Mouse (Mus musculus): ENCODE results near the gene Polr3f. TPM values are rescaled to one million over a fixed set of nuclear protein-coding genes. Genes with fewer than 3 reads are reported as not detected.

Polr3f gene
- total RNA-seq, 2 experiments from 2014 or later: 11.4 to 20.5 TPM

DNA sequence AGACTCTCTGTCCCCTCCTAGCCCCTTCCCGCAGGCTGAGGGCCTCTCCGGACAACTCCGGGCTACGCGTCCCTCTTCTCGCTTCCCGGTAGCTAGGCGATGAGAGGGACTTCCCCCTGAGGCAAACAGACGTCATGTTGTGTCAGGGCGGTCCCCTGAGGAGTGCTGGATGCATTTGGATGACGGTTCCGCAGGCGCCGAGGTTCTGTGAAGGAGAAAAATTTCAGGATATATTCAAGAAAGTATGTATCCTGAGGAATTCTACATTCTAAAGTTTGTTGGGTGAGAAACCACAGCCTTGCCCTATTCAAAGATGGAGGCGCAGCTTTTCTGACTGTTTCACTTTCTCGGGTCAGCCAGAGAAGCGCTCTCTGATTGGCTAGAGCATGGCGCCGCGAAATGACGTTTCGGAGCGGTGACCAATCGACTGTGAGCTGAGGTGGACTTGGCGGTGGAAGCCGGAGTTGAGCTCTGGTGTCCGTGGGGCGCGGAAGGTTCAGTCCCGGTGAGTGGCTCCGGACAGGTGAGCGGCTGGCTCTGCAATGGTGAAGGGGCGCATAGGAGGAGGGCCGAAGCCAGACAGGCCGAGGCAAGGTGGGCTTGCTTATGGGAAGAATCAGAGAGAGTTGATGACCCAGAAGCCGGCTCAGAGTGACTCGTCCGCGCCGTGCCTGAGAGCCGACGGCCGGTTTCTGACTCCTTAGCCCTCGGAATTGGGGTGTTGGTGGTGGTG lies 28.5 kb downstream of the Polr3f start, which contains the start of gene Sec23b:
Gene Sec23b, plus strand, starts transcription at position 410 of the 733 bp plus-strand sequence.
- peak; percentile 92 for ATAC-seq (ENCODE audit: poor library complexity, severe bottlenecking)

DNA sequence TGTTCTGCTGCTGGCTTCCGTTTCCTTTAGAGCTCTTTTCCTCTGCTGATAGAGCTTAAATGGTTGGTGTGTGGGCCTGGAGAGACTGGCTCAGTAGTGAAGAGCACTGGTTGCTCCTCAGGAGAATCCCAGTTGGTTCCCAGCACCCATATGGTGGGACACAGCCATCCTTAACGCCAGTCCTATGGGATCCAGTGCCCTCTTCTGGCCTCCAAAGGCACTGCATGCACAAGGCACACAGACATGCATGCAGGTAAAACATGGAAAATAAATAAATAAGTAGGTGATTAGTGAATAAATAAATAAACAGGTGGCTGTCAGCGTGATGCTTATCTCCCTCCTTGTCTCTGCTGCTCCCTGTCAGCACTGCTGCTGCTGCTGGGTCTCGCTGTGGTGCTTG lies 61.2 kb downstream of the Polr3f start:
- no peak for ATAC-seq (ENCODE audit: poor library complexity, severe bottlenecking)

Other genes with a start within 250 kb of the Polr3f start
- gene Ovol2, start 195.6 kb upstream of the Polr3f start, total RNA-seq (2015): not detected in 2 replicates
- gene Ovol2, start 195.6 kb upstream of the Polr3f start, total RNA-seq (2017): not detected in 2 replicates
- 36.6 and 44.1 TPM in 2 replicates for gene Kat14, start 158.7 kb upstream of the Polr3f start, total RNA-seq (2015)
- 22.0 and 24.2 TPM in 2 replicates for gene Kat14, start 158.7 kb upstream of the Polr3f start, total RNA-seq (2017)
- not detected in 2 replicates for gene Pet117, start 158.7 kb upstream of the Polr3f start, total RNA-seq (2015)
- not detected in 2 replicates for gene Pet117, start 158.7 kb upstream of the Polr3f start, total RNA-seq (2017)
- 0.09 TPM in 1 of 2 replicates, not detected in the other for gene Dzank1, start 304 bp upstream of the Polr3f start, total RNA-seq (2015)
- gene Dzank1, start 304 bp upstream of the Polr3f start, total RNA-seq (2017): not detected in 2 replicates
- 7.6 and 10.9 TPM in 2 replicates for gene Rbbp9, start 23.2 kb downstream of the Polr3f start, total RNA-seq (2015)
- gene Rbbp9, start 23.2 kb downstream of the Polr3f start, total RNA-seq (2017): 4.5 and 8.0 TPM in 2 replicates
- 26.6 and 36.8 TPM in 2 replicates for gene Sec23b, start 28.5 kb downstream of the Polr3f start, total RNA-seq (2015)
- 79.4 and 84.4 TPM in 2 replicates for gene Sec23b, start 28.5 kb downstream of the Polr3f start, total RNA-seq (2017)
- gene Smim26, start 66.3 kb downstream of the Polr3f start, total RNA-seq (2015): 15.2 and 17.4 TPM in 2 replicates
- gene Smim26, start 66.3 kb downstream of the Polr3f start, total RNA-seq (2017): 1.8 and 19.5 TPM in 2 replicates
- 4.7 and 5.6 TPM in 2 replicates for gene Dtd1, start 72.2 kb downstream of the Polr3f start, total RNA-seq (2015)
- gene Dtd1, start 72.2 kb downstream of the Polr3f start, total RNA-seq (2017): 9.4 and 11.5 TPM in 2 replicates

All from megakaryocyte, adult 5-6 weeks (primary cell).